Mouse (Mus musculus): ENCODE measurements around the gene Cd3e. TPM values are rescaled to one million over a fixed set of nuclear protein-coding genes. Genes with fewer than 3 reads are reported as not detected.
A peak's percentile ranks its signal among the peaks of the same experiment; 100 is the strongest.

Cd3e gene
- polyA plus RNA-seq, 1 experiment from 2014 or later: not detected

GRCm38 (mm10) chr9:45027376-45027775 lies 17.9 kb upstream of the Cd3e start:
- no peak for ATAC-seq (ENCODE audit: low FRiP score)
- H3K27ac ChIP-seq (ENCODE audit: low read depth, low read length): no peak overlapping the region
- H3K9ac ChIP-seq (ENCODE audit: low read length): no peak overlapping the region
- H3K4me2 ChIP-seq: no peak overlapping the region
- H3K9me3 ChIP-seq (ENCODE audit: control insufficient read depth, low read length): no peaks in the 10 kb centered on the region
- DNase-seq (ENCODE audit: low spot score, missing footprints): no peak
- H3K27me3 ChIP-seq (ENCODE audit: control insufficient read depth, insufficient read depth, low read length): no peaks in the 10 kb centered on the region
- no peaks in the 10 kb centered on the region for H3K36me3 ChIP-seq (ENCODE audit: control insufficient read depth, insufficient read depth, low read length)
- no peaks in the 10 kb centered on the region for H3K4me1 ChIP-seq (ENCODE audit: control insufficient read depth, insufficient read depth, low read length)
- no peak overlapping the region for H3K4me3 ChIP-seq (ENCODE audit: low read depth, low read length)
- WGBS: 74% methylated on average over 8 of the region's 8 CpGs

GRCm38 (mm10) chr9:45024187-45024586 lies 14.8 kb upstream of the Cd3e start:
- no peak overlapping the region for H3K27ac ChIP-seq (ENCODE audit: low read depth, low read length)
- no peak overlapping the region for H3K4me2 ChIP-seq
- H3K4me3 ChIP-seq (ENCODE audit: low read depth, low read length): no peak overlapping the region
- no peaks in the 10 kb centered on the region for H3K27me3 ChIP-seq (ENCODE audit: control insufficient read depth, insufficient read depth, low read length)
- no peak for DNase-seq (ENCODE audit: low spot score, missing footprints)
- no peak overlapping the region for H3K9ac ChIP-seq (ENCODE audit: low read length)
- H3K4me1 ChIP-seq (ENCODE audit: control insufficient read depth, insufficient read depth, low read length): no peaks in the 10 kb centered on the region
- 88% methylated on average over 2 of the region's 2 CpGs for WGBS
- no peaks in the 10 kb centered on the region for H3K9me3 ChIP-seq (ENCODE audit: control insufficient read depth, low read length)
- H3K36me3 ChIP-seq (ENCODE audit: control insufficient read depth, insufficient read depth, low read length): no peaks in the 10 kb centered on the region
- ATAC-seq (ENCODE audit: low FRiP score): no peak

GRCm38 (mm10) chr9:45023638-45024037 lies 14.2 kb upstream of the Cd3e start:
- H3K9me3 ChIP-seq (ENCODE audit: control insufficient read depth, low read length): no peaks in the 10 kb centered on the region
- H3K27ac ChIP-seq (ENCODE audit: low read depth, low read length): no peak overlapping the region
- no peak overlapping the region for H3K4me3 ChIP-seq (ENCODE audit: low read depth, low read length)
- H3K36me3 ChIP-seq (ENCODE audit: control insufficient read depth, insufficient read depth, low read length): no peaks in the 10 kb centered on the region
- WGBS: 68% methylated on average over 3 of the region's 3 CpGs
- DNase-seq (ENCODE audit: low spot score, missing footprints) (no peak), ATAC-seq (ENCODE audit: low FRiP score) (no peak)
- H3K4me2 ChIP-seq: no peak overlapping the region
- H3K27me3 ChIP-seq (ENCODE audit: control insufficient read depth, insufficient read depth, low read length): no peaks in the 10 kb centered on the region
- H3K9ac ChIP-seq (ENCODE audit: low read length): no peak overlapping the region
- no peaks in the 10 kb centered on the region for H3K4me1 ChIP-seq (ENCODE audit: control insufficient read depth, insufficient read depth, low read length)

GRCm38 (mm10) chr9:45022800-45023199 lies 13.4 kb upstream of the Cd3e start:
- DNase-seq (ENCODE audit: low spot score, missing footprints) (peak; percentile 94), ATAC-seq (ENCODE audit: low FRiP score) (no peak)
- Histone ChIP-seq H3K4me2 (no peak overlapping the region), H3K9ac (ENCODE audit: low read length) (no peak overlapping the region), H3K27me3 (ENCODE audit: control insufficient read depth, insufficient read depth, low read length) (no peaks in the 10 kb centered on the region), H3K4me1 (ENCODE audit: control insufficient read depth, insufficient read depth, low read length) (no peaks in the 10 kb centered on the region), H3K4me3 (ENCODE audit: low read depth, low read length) (no peak overlapping the region), H3K9me3 (ENCODE audit: control insufficient read depth, low read length) (no peaks in the 10 kb centered on the region), H3K36me3 (ENCODE audit: control insufficient read depth, insufficient read depth, low read length) (no peaks in the 10 kb centered on the region), H3K27ac (ENCODE audit: low read depth, low read length) (no peak overlapping the region)
- 12% methylated on average over 3 of the region's 3 CpGs for WGBS

GRCm38 (mm10) chr9:45018031-45018430 lies 8.6 kb upstream of the Cd3e start:
- no peak overlapping the region for H3K9ac ChIP-seq (ENCODE audit: low read length)
- 90% methylated on average over 11 of the region's 11 CpGs for WGBS
- H3K9me3 ChIP-seq (ENCODE audit: control insufficient read depth, low read length): no peaks in the 10 kb centered on the region
- ATAC-seq (ENCODE audit: low FRiP score) (no peak), DNase-seq (ENCODE audit: low spot score, missing footprints) (no peak)
- no peaks in the 10 kb centered on the region for H3K27me3 ChIP-seq (ENCODE audit: control insufficient read depth, insufficient read depth, low read length)
- H3K4me3 ChIP-seq (ENCODE audit: low read depth, low read length): no peak overlapping the region
- no peaks in the 10 kb centered on the region for H3K36me3 ChIP-seq (ENCODE audit: control insufficient read depth, insufficient read depth, low read length)
- no peaks in the 10 kb centered on the region for H3K4me1 ChIP-seq (ENCODE audit: control insufficient read depth, insufficient read depth, low read length)
- H3K4me2 ChIP-seq: no peak overlapping the region
- H3K27ac ChIP-seq (ENCODE audit: low read depth, low read length): no peak overlapping the region

- H3K4me3 ChIP-seq (ENCODE audit: low read depth, low read length): no peak overlapping the region
- 70% methylated on average over 3 of the region's 3 CpGs for WGBS
- no peaks in the 10 kb centered on the region for H3K4me1 ChIP-seq (ENCODE audit: control insufficient read depth, insufficient read depth, low read length)
- no peak overlapping the region for H3K27ac ChIP-seq (ENCODE audit: low read depth, low read length)
- H3K27me3 ChIP-seq (ENCODE audit: control insufficient read depth, insufficient read depth, low read length): no peaks in the 10 kb centered on the region
- no peaks in the 10 kb centered on the region for H3K36me3 ChIP-seq (ENCODE audit: control insufficient read depth, insufficient read depth, low read length)
- no peaks in the 10 kb centered on the region for H3K9me3 ChIP-seq (ENCODE audit: control insufficient read depth, low read length)
- H3K9ac ChIP-seq (ENCODE audit: low read length): no peak overlapping the region
- no peak overlapping the region for H3K4me2 ChIP-seq
- DNase-seq (ENCODE audit: low spot score, missing footprints): no peak
- ATAC-seq (ENCODE audit: low FRiP score): no peak
Observed at GRCm38 (mm10) chr9:45015841-45016240, 6.4 kb upstream of the Cd3e start.

GRCm38 (mm10) chr9:45014879-45015278 lies 5.5 kb upstream of the Cd3e start:
- no peak for ATAC-seq (ENCODE audit: low FRiP score)
- no peaks in the 10 kb centered on the region for H3K9me3 ChIP-seq (ENCODE audit: control insufficient read depth, low read length)
- H3K36me3 ChIP-seq (ENCODE audit: control insufficient read depth, insufficient read depth, low read length): no peaks in the 10 kb centered on the region
- 47% methylated on average over 2 of the region's 2 CpGs for WGBS
- H3K9ac ChIP-seq (ENCODE audit: low read length): no peak overlapping the region
- no peaks in the 10 kb centered on the region for H3K4me1 ChIP-seq (ENCODE audit: control insufficient read depth, insufficient read depth, low read length)
- no peak overlapping the region for H3K4me3 ChIP-seq (ENCODE audit: low read depth, low read length)
- H3K4me2 ChIP-seq: no peak overlapping the region
- H3K27me3 ChIP-seq (ENCODE audit: control insufficient read depth, insufficient read depth, low read length): no peaks in the 10 kb centered on the region
- no peak for DNase-seq (ENCODE audit: low spot score, missing footprints)
- H3K27ac ChIP-seq (ENCODE audit: low read depth, low read length): no peak overlapping the region

- Histone ChIP-seq H3K36me3 (ENCODE audit: control insufficient read depth, insufficient read depth, low read length) (no peaks in the 10 kb centered on the region), H3K27ac (ENCODE audit: low read depth, low read length) (no peak overlapping the region), H3K9me3 (ENCODE audit: control insufficient read depth, low read length) (no peaks in the 10 kb centered on the region), H3K4me3 (ENCODE audit: low read depth, low read length) (no peak overlapping the region), H3K4me1 (ENCODE audit: control insufficient read depth, insufficient read depth, low read length) (no peaks in the 10 kb centered on the region), H3K9ac (ENCODE audit: low read length) (no peak overlapping the region), H3K4me2 (no peak overlapping the region), H3K27me3 (ENCODE audit: control insufficient read depth, insufficient read depth, low read length) (no peaks in the 10 kb centered on the region)
- WGBS: 51% methylated on average over 6 of the region's 6 CpGs
- DNase-seq (ENCODE audit: low spot score, missing footprints): no peak
- no peak for ATAC-seq (ENCODE audit: low FRiP score)
Observed at GRCm38 (mm10) chr9:45011291-45011690, 1.9 kb upstream of the Cd3e start.

GRCm38 (mm10) chr9:45010461-45010860 lies 1.0 kb upstream of the Cd3e start:
- ATAC-seq (ENCODE audit: low FRiP score): no peak
- Histone ChIP-seq H3K27me3 (ENCODE audit: control insufficient read depth, insufficient read depth, low read length) (no peaks in the 10 kb centered on the region), H3K4me2 (no peak overlapping the region), H3K27ac (ENCODE audit: low read depth, low read length) (no peak overlapping the region), H3K9ac (ENCODE audit: low read length) (no peak overlapping the region), H3K4me3 (ENCODE audit: low read depth, low read length) (no peak overlapping the region), H3K4me1 (ENCODE audit: control insufficient read depth, insufficient read depth, low read length) (no peaks in the 10 kb centered on the region), H3K9me3 (ENCODE audit: control insufficient read depth, low read length) (no peaks in the 10 kb centered on the region), H3K36me3 (ENCODE audit: control insufficient read depth, insufficient read depth, low read length) (no peaks in the 10 kb centered on the region)
- DNase-seq (ENCODE audit: low spot score, missing footprints): no peak
- WGBS: 80% methylated on average over 4 of the region's 4 CpGs

- WGBS: 60% methylated on average over 4 of the region's 4 CpGs
- no peaks in the 10 kb centered on the region for H3K4me1 ChIP-seq (ENCODE audit: control insufficient read depth, insufficient read depth, low read length)
- no peak overlapping the region for H3K4me2 ChIP-seq
- H3K36me3 ChIP-seq (ENCODE audit: control insufficient read depth, insufficient read depth, low read length): no peaks in the 10 kb centered on the region
- no peak overlapping the region for H3K27ac ChIP-seq (ENCODE audit: low read depth, low read length)
- no peaks in the 10 kb centered on the region for H3K27me3 ChIP-seq (ENCODE audit: control insufficient read depth, insufficient read depth, low read length)
- H3K9ac ChIP-seq (ENCODE audit: low read length): no peak overlapping the region
- no peaks in the 10 kb centered on the region for H3K9me3 ChIP-seq (ENCODE audit: control insufficient read depth, low read length)
- no peak for DNase-seq (ENCODE audit: low spot score, missing footprints)
- no peak for ATAC-seq (ENCODE audit: low FRiP score)
- no peak overlapping the region for H3K4me3 ChIP-seq (ENCODE audit: low read depth, low read length)
Observed at GRCm38 (mm10) chr9:45008342-45008741, 1.1 kb downstream of the Cd3e start.

All from midbrain, embryonic 11.5 days (tissue).